Mouse (Mus musculus): Measurements from ENCODE around the gene Bicdl1.

Gene Bicdl1

DNA sequence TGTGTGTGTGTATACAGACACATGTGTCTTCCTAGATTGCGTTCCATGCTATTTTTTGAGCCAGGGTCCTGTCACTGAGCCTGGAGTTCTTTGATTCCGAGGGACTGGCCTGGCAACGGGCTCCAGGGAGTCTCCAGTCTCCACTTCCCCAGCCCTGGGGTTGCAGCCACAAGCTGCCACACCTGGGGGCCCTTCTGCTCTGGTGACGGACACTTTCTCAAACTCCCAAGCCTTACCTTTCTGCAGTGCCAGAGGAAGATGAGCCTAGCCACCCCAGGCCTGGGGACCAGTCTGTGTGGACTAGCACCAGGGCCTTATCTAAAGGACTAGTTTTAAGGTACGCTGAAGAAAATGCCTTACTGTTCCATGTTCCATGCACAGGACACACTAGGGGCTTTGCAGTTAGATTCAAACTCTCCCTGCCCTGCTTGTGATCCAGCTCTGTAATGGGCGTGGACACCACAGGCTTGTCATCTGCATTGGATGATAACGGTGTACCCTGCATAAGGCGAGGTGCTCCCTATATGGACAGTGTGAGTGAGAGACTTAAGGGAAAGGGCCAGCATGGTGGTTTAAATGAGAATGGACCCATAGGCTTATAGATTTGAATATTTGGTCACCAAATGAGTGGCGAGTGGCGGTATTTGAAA, 105.1 kb downstream of the Bicdl1 start:
- no peak for DNase-seq (ENCODE audit: low spot score)

DNA sequence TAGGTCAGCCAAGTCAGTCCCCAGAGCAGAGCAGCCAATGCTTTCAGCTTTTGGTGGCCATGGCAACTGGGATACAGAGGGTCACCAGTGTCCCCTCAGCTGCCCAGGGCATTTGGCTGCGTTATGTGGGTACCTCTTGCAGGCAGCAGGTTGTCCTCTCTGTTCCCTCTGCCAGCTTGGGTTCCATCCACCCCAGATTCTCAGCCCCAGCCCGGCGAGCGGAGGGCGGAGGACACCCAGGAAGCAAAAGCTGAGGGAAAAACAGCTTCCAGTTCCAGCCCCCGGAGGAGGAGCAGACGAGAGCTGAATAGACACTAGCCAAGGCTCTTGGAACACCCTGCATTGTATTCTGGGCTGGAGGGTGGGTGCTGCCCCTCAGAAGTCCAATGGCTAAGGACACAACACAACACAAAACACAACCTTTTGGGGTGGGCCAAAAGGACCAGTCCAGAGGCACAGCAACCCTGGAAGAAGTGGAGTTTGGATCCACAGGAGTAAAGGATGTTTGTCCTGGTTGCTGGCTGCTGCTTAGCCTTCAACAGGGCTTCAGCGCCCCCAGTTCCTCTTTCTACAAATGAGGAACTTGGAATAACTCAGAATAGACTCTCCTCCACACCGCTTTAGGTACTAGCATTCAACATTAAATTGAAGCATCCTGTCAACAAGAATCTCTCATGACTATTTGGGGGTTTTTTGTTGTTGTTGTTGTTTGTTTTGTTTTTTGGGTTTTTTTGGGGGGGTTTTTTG, 107.6 kb downstream of the Bicdl1 start:
- no peak for DNase-seq (ENCODE audit: low spot score)

DNA sequence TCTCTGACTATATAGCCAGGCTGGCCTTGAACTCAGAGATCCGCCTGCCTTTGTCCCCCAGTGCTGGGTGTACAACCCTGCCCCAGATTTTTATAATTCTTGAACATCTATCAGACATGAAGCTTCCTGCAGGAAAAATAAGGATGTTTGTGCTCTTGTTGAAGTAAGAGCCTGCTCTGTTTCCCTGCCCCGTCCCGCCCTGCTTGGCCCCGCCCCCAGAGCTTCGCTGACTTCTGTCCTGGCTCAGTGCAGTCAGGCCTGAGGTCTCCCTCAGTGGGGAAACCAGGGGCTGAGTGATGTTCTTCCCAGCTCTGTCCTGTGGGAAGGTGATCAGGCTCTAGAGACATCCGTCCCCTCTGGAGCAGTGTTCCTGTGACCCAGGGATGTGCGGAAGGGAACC, 108.7 kb downstream of the Bicdl1 start:
- no peak for DNase-seq (ENCODE audit: low spot score)

DNA sequence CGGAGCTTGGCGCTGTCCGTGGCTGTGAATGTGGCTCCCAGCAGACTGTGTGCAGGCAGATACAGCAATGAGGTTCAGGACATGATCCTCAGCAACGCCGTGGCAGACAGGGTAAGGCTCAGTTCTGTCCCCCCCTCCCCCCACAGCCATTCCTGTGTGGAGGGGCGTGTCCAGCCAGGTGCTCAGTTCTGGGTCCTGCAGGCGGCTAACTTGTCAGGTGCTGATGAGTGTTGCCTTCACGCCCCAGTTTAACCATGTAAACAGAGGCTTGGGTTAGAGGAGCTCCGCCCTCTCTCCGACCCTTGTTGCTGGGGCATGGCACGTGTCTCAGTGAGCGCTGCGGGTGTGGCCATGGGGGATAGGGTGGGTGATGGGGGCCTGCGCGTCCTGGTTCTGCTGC, 111.7 kb downstream of the Bicdl1 start:
- no peak for DNase-seq (ENCODE audit: low spot score)

DNA sequence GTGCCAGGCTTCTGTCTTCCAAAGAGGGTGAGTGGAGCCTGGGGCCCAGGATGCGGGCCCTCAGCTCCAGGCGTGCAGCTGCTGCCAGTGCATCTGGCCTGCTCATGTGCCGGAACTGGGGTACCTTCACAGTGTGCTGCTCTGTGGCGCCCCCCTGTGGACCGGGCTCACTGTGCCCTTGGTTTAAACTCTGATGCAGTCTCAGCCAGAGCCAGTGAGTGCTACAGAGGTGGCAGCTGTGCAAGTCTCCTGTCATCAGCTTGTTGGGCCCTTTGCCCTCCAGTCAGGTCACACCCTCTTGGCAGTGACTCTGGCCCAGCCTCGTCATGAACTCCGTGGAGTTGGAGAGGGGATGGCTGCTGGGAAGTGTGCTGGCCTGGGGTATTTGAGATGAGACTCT, 116.5 kb downstream of the Bicdl1 start:
- no peak for DNase-seq (ENCODE audit: low spot score)

DNA sequence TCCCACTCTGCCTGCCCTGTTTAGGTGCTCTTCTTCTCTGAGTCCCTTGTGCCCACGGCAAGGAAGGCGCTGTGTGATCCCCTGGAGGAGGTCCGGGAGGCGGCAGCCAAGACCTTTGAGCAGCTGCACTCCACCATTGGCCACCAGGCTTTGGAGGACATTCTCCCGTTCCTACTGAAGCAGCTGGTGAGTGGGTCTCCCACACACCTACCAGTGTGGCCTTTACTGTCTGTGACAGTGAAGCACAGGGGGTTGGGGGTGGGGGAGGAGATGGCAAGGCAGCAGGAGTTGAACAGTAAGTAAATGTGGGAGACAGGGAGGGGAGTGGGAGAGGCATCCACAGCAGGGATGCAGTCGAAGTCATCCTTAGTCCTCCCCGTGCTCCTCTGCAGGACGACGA, 118.1 kb downstream of the Bicdl1 start:
- no peak for DNase-seq (ENCODE audit: low spot score)

DNA sequence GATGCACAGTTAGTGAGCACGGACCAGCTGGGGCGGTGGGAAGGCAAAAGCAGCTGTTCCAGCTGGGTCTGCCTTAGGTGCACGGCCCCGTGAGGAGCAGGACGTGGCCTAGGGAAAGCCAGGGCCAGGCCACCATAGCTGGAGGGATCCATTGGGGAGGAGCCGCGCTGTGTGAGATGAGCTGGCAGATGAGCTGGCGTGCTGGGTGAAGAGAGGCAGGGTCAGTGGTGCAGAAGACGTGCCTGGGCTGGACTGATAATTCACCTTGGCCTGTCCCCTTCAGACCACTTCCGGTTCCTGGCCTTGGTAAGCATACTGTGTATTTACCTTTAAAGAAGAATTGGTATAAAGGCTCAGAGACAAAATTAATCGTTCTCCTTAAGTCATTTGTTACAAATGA, 119.9 kb downstream of the Bicdl1 start:
- no peak for DNase-seq (ENCODE audit: low spot score)

DNA sequence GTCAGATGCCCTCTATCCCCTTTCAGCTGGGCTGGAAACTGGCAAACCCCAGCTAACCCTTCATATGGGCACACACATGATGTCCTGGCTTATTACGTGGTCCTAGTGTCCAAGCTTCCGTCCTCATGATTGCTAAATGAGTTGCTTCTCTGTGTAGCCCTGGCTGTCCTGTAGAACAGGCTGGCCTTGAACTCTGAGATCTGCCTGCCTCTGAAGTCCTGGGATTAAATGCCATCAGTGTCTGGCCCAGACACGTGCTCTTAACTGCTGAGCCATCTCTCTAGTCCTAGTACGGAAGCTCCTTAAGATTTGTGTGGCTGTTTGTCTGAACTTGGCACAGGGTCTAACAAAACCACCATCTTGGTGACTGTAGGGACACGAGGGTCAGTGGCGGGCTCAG, 127.9 kb downstream of the Bicdl1 start:
- no peak for DNase-seq (ENCODE audit: low spot score)
